In the genomic region with DNA sequence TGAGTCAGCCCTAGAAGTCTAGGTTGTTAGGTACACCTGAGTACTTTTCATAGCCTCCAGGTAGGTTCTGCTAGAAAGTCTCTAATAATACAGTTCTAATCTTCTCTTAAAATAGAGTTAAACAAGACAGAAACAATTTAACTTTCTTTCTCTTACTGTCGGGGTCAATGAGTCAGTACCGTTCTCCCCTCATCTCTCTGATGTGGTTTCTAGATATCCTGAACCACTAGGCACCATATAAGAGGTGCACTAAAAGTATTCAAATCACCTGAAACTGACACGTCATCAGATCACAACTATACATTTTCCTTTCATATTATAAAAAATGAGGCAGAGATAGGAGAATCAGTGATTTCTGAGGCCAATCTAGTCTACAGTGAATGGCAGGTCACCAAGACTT, we compare ENCODE assay signal across 13 mouse cellular contexts.
"Had no signal": no experiment of that assay in that cellular context is flagged by ENCODE, and none has a peak within 500 bp of the region (broad histone marks: within the 10 kb centered on the region; RNA-seq: fewer than 3 reads in every experiment).

No protein-coding gene starts in this region.

- DNase-seq: kidney, adult 18-20 months; kidney, adult 9 months; kidney, postnatal 14 days; kidney, postnatal 4 days; left cerebral cortex, postnatal 4 days; liver, postnatal 0 days; lung, embryonic 14.5 days; lung, postnatal 10 days; lung, postnatal 36 days; right cerebral cortex, postnatal 4 days; thymus, adult 2 months; thymus, postnatal 14 days had no signal

- ATAC-seq: liver, postnatal 0 days; midbrain, embryonic 16.5 days had no signal
